Mouse (Mus musculus) neural tube, embryonic 12.5 days (tissue): ENCODE results near the gene Ift20. TPM values are rescaled to one million over a fixed set of nuclear protein-coding genes. Genes with fewer than 3 reads are reported as not detected.

Experiments used
- ATAC-seq: fragments of 200-750 bp; cut with Nextera tagmentation; 2 replicates; pipeline ENCODE4 v1.8.0; 2017; ENCODE audit warnings: low read depth, mild to moderate bottlenecking, moderate TSS enrichment, moderate library complexity; ENCODE audit not compliant: low FRiP score
- H3K27ac ChIP-seq: fragments of 300-500 bp; sonication (generic); 2 replicates; pipeline ENCODE4 v1.5.1; 2016
- H3K27me3 ChIP-seq: fragments of 300-500 bp; sonication (generic); replicated peaks from 2 replicates; pipeline ENCODE4 v1.6.1; 2016; ENCODE audit warnings: mild to moderate bottlenecking
- H3K36me3 ChIP-seq: fragments of 300-500 bp; sonication (generic); 2 replicates; pipeline ENCODE4 v1.6.1; 2016; ENCODE audit warnings: mild to moderate bottlenecking
- H3K4me1 ChIP-seq: fragments of 300-500 bp; sonication (generic); 2 replicates; pipeline ENCODE4 v1.6.1; 2016
- H3K4me2 ChIP-seq: fragments of 300-500 bp; sonication (generic); replicated peaks from 2 replicates; pipeline ENCODE4 v1.6.1; 2016; ENCODE audit warnings: mild to moderate bottlenecking
- H3K4me3 ChIP-seq: fragments of 300-500 bp; sonication (generic); 2 replicates; pipeline ENCODE4 v1.5.1; 2016
- H3K9ac ChIP-seq: fragments of 300-500 bp; sonication (generic); 2 replicates; pipeline ENCODE4 v1.6.1; 2016; ENCODE audit warnings: mild to moderate bottlenecking
- H3K9me3 ChIP-seq: fragments of 300-500 bp; sonication (generic); 2 replicates; pipeline ENCODE4 v1.6.1; 2016; ENCODE audit warnings: mild to moderate bottlenecking
- WGBS: fragments of 180-500 bp; shearing (Covaris S2); methylation state at CpG from one replicate; pipeline ENCODE4 v1.1.7; 2016; 5-methylcytosine and 5-hydroxymethylcytosine counted together
- polyA plus RNA-seq: library from polyadenylated mRNA; unstranded; fragments of >200 nt; fragmentation: Nextera tagmentation; extraction: Ambion mirVana; gene quantifications from 2 replicates; pipeline ENCODE4 v1.2.1, GENCODE M21; 2016

The Ift20 gene
- polyA plus RNA-seq, 1 experiment from 2014 or later, result 102 TPM

GRCm38 (mm10) chr11:78550168-78551058 is 14.3 kb downstream of the Ift20 start, which contains the start of gene Tmem97:
Gene Tmem97, minus strand, starts transcription at chr11:78550777.
- ATAC-seq, result peak; percentile 99
- WGBS, result under 1% methylated on average over 60 of the region's 60 CpGs
- Histone ChIP-seq H3K9me3 (peaks cover 4% of the 10 kb centered on the region; the same call in 1 of the 2 replicates), H3K4me3 (peak within 1 kb of the TSS; percentile 57), H3K36me3 (peaks cover 2% of the 10 kb centered on the region; the same call in 1 of the 2 replicates), H3K27me3 (no peaks in the 10 kb centered on the region), H3K9ac (peak within 1 kb of the TSS; percentile 67), H3K4me2 (peak within 1 kb of the TSS; percentile 79), H3K27ac (peak within 1 kb of the TSS; percentile 43; the same call in 1 of the 2 replicates), H3K4me1 (peaks cover 20% of the 10 kb centered on the region)

- peak overlapping the region; percentile 79 for H3K4me2 ChIP-seq
- H3K27ac ChIP-seq, result peak overlapping the region; percentile 43; the same call in 1 of the 2 replicates
- peak overlapping the region; percentile 57 for H3K4me3 ChIP-seq
- WGBS, result 32% methylated on average over 6 of the region's 6 CpGs
- no peaks in the 10 kb centered on the region for H3K36me3 ChIP-seq
- peaks cover 20% of the 10 kb centered on the region for H3K4me1 ChIP-seq
- H3K9me3 ChIP-seq, result peaks cover 4% of the 10 kb centered on the region; the same call in 1 of the 2 replicates
- peak overlapping the region; percentile 67 for H3K9ac ChIP-seq
- ATAC-seq, result peak; percentile 55
- no peaks in the 10 kb centered on the region for H3K27me3 ChIP-seq
Measured at GRCm38 (mm10) chr11:78551059-78551398, 14.9 kb downstream of the Ift20 start.

- Histone ChIP-seq H3K27me3 (no peaks in the 10 kb centered on the region), H3K9ac (no peak overlapping the region), H3K4me1 (no peaks in the 10 kb centered on the region), H3K27ac (no peak overlapping the region), H3K4me3 (no peak overlapping the region), H3K9me3 (peaks cover 4% of the 10 kb centered on the region; the same call in 1 of the 2 replicates), H3K36me3 (no peaks in the 10 kb centered on the region), H3K4me2 (no peak overlapping the region)
- ATAC-seq, result no peak
- WGBS, result 82% methylated on average over 3 of the region's 3 CpGs
Measured at GRCm38 (mm10) chr11:78555623-78556022, 19.5 kb downstream of the Ift20 start.

- H3K9ac ChIP-seq, result no peak overlapping the region
- H3K4me2 ChIP-seq, result no peak overlapping the region
- H3K4me3 ChIP-seq, result no peak overlapping the region
- ATAC-seq, result no peak
- 86% methylated on average over 4 of the region's 4 CpGs for WGBS
- no peaks in the 10 kb centered on the region for H3K4me1 ChIP-seq
- peaks cover 4% of the 10 kb centered on the region; the same call in 1 of the 2 replicates for H3K9me3 ChIP-seq
- H3K36me3 ChIP-seq, result no peaks in the 10 kb centered on the region
- no peaks in the 10 kb centered on the region for H3K27me3 ChIP-seq
- H3K27ac ChIP-seq, result no peak overlapping the region
Measured at GRCm38 (mm10) chr11:78556070-78556469, 19.9 kb downstream of the Ift20 start.

GRCm38 (mm10) chr11:78557241-78557640 is 21.1 kb downstream of the Ift20 start:
- Histone ChIP-seq H3K27ac (no peak overlapping the region), H3K9me3 (peaks cover 4% of the 10 kb centered on the region; the same call in 1 of the 2 replicates), H3K27me3 (no peaks in the 10 kb centered on the region), H3K4me1 (no peaks in the 10 kb centered on the region), H3K36me3 (no peaks in the 10 kb centered on the region), H3K4me3 (no peak overlapping the region), H3K9ac (no peak overlapping the region), H3K4me2 (no peak overlapping the region)
- ATAC-seq, result no peak
- WGBS, result 56% methylated on average over 8 of the region's 8 CpGs

- no peak overlapping the region for H3K27ac ChIP-seq
- no peak overlapping the region for H3K9ac ChIP-seq
- H3K4me2 ChIP-seq, result no peak overlapping the region
- no peak for ATAC-seq
- 21% methylated on average over 4 of the region's 4 CpGs for WGBS
- H3K36me3 ChIP-seq, result no peaks in the 10 kb centered on the region; the same call in 1 of the 2 replicates
- H3K27me3 ChIP-seq, result no peaks in the 10 kb centered on the region
- H3K9me3 ChIP-seq, result no peaks in the 10 kb centered on the region
- H3K4me1 ChIP-seq, result no peaks in the 10 kb centered on the region
- H3K4me3 ChIP-seq, result no peak overlapping the region
Measured at GRCm38 (mm10) chr11:78560447-78560846, 24.3 kb downstream of the Ift20 start.

- no peak for ATAC-seq
- Histone ChIP-seq H3K27ac (no peak overlapping the region), H3K9ac (no peak overlapping the region), H3K4me1 (no peaks in the 10 kb centered on the region), H3K4me3 (no peak overlapping the region), H3K36me3 (peaks cover 29% of the 10 kb centered on the region), H3K9me3 (no peaks in the 10 kb centered on the region), H3K27me3 (no peaks in the 10 kb centered on the region), H3K4me2 (no peak overlapping the region)
- WGBS, result 87% methylated on average over 6 of the region's 6 CpGs
Measured at GRCm38 (mm10) chr11:78566775-78567174, 30.6 kb downstream of the Ift20 start.

GRCm38 (mm10) chr11:78567614-78568013 is 31.5 kb downstream of the Ift20 start:
- 92% methylated on average over 6 of the region's 6 CpGs for WGBS
- H3K27me3 ChIP-seq, result no peaks in the 10 kb centered on the region
- no peaks in the 10 kb centered on the region for H3K4me1 ChIP-seq
- no peak overlapping the region for H3K9ac ChIP-seq
- no peaks in the 10 kb centered on the region for H3K9me3 ChIP-seq
- peaks cover 36% of the 10 kb centered on the region for H3K36me3 ChIP-seq
- H3K4me3 ChIP-seq, result no peak overlapping the region
- no peak for ATAC-seq
- no peak overlapping the region for H3K4me2 ChIP-seq
- no peak overlapping the region for H3K27ac ChIP-seq

GRCm38 (mm10) chr11:78568827-78569226 is 32.7 kb downstream of the Ift20 start:
- H3K4me2 ChIP-seq, result no peak overlapping the region
- H3K4me1 ChIP-seq, result no peaks in the 10 kb centered on the region
- H3K27me3 ChIP-seq, result no peaks in the 10 kb centered on the region
- ATAC-seq, result no peak
- no peak overlapping the region for H3K4me3 ChIP-seq
- 91% methylated on average over 10 of the region's 10 CpGs for WGBS
- H3K36me3 ChIP-seq, result peaks cover 44% of the 10 kb centered on the region
- H3K27ac ChIP-seq, result no peak overlapping the region
- H3K9ac ChIP-seq, result no peak overlapping the region
- H3K9me3 ChIP-seq, result no peaks in the 10 kb centered on the region

GRCm38 (mm10) chr11:78569806-78570205 is 33.6 kb downstream of the Ift20 start:
- H3K4me3 ChIP-seq, result no peak overlapping the region
- H3K4me2 ChIP-seq, result no peak overlapping the region
- no peak for ATAC-seq
- H3K36me3 ChIP-seq, result peaks cover 50% of the 10 kb centered on the region
- H3K4me1 ChIP-seq, result no peaks in the 10 kb centered on the region
- no peaks in the 10 kb centered on the region for H3K27me3 ChIP-seq
- no peak overlapping the region for H3K27ac ChIP-seq
- H3K9ac ChIP-seq, result no peak overlapping the region
- no peaks in the 10 kb centered on the region for H3K9me3 ChIP-seq
- 74% methylated on average over 3 of the region's 3 CpGs for WGBS

- no peak overlapping the region for H3K4me2 ChIP-seq
- peaks cover 52% of the 10 kb centered on the region for H3K36me3 ChIP-seq
- no peaks in the 10 kb centered on the region for H3K4me1 ChIP-seq
- no peak for ATAC-seq
- H3K4me3 ChIP-seq, result no peak overlapping the region
- no peaks in the 10 kb centered on the region for H3K27me3 ChIP-seq
- 96% methylated on average over 8 of the region's 8 CpGs for WGBS
- H3K9me3 ChIP-seq, result no peaks in the 10 kb centered on the region
- no peak overlapping the region for H3K9ac ChIP-seq
- H3K27ac ChIP-seq, result no peak overlapping the region
Measured at GRCm38 (mm10) chr11:78571441-78571840, 35.3 kb downstream of the Ift20 start.

GRCm38 (mm10) chr11:78571854-78572253 is 35.7 kb downstream of the Ift20 start:
- Histone ChIP-seq H3K27ac (no peak overlapping the region), H3K36me3 (peaks cover 50% of the 10 kb centered on the region), H3K4me1 (no peaks in the 10 kb centered on the region), H3K4me2 (no peak overlapping the region), H3K9ac (no peak overlapping the region), H3K4me3 (no peak overlapping the region), H3K9me3 (no peaks in the 10 kb centered on the region), H3K27me3 (no peaks in the 10 kb centered on the region)
- ATAC-seq, result no peak
- WGBS, result 92% methylated on average over 6 of the region's 6 CpGs
